22 mouse cellular contexts compared by ENCODE assay signal in genomic region chr12:96261978-96262377, GRCm38 (mm10).
"Had no signal": no experiment of that assay in that cellular context is flagged by ENCODE, and none has a peak within 500 bp of the region (broad histone marks: within the 10 kb centered on the region; RNA-seq: fewer than 3 reads in every experiment).

No protein-coding gene starts in this region.

- ATAC-seq: hindbrain, embryonic 16.5 days; hindbrain, postnatal 0 days; inflammation-experienced regulatory T-cells, adult 6 months; intestine, embryonic 15.5 days; intestine, embryonic 16.5 days; intestine, postnatal 0 days had no signal

- DNase-seq: heart, postnatal 10 days; heart, postnatal 14 days; heart, postnatal 36 days; heart, postnatal 4 days; kidney, adult 11 months; kidney, adult 18-20 months; kidney, adult 2 months; kidney, adult 8-10 months; kidney, adult 9 months; kidney, postnatal 10 days; kidney, postnatal 14 days; kidney, postnatal 25 days; kidney, postnatal 36 days; kidney, postnatal 4 days; layer of hippocampus, adult 9-11 months; layer of hippocampus, postnatal 36 days had no signal
